Mouse (Mus musculus): ENCODE results near the gene Tmem260. TPM values are rescaled to one million over a fixed set of nuclear protein-coding genes. Genes with fewer than 3 reads are reported as not detected.
"Not testable (repeated sequence)": the region's sequence is repeated elsewhere in the genome, so short reads cannot be mapped to it uniquely, and the experiment has no call there.

Gene Tmem260
- total RNA-seq (2021) = 1 to 10 TPM; 3.3 to 4.1 TPM
- long read RNA-seq, experiment 1, full-length matches to known transcripts = 2 of 2 reads
- long read RNA-seq, experiment 1, partial matches to known transcripts = 0 of 2 reads
- long read RNA-seq, experiment 1, other reads (novel, unspliced or antisense) = 0 of 2 reads
- long read RNA-seq, experiment 2, full-length matches to known transcripts = 2 of 3 reads
- long read RNA-seq, experiment 2, partial matches to known transcripts = 0 of 3 reads
- long read RNA-seq, experiment 2, other reads (novel, unspliced or antisense) = 1 of 3 reads

- peak; percentile 91 for DNase-seq (ENCODE audit: low spot score)
Measured at GRCm38 (mm10) chr14:48445984-48446683, at the start of gene Tmem260. TSS of gene Tmem260 (plus strand) at chr14:48446124.

GRCm38 (mm10) chr14:48406086-48406485 lies 39.8 kb upstream of the Tmem260 start:
- peak; percentile 36 for DNase-seq (ENCODE audit: low spot score)

GRCm38 (mm10) chr14:48417064-48417463 lies 28.9 kb upstream of the Tmem260 start:
- DNase-seq (ENCODE audit: low spot score) = peak; percentile 30

GRCm38 (mm10) chr14:48418264-48418663 lies 27.7 kb upstream of the Tmem260 start:
- DNase-seq (ENCODE audit: low spot score) = no peak

GRCm38 (mm10) chr14:48418672-48419071 lies 27.3 kb upstream of the Tmem260 start:
- DNase-seq (ENCODE audit: low spot score) = no peak

- no peak for DNase-seq (ENCODE audit: low spot score)
Measured at GRCm38 (mm10) chr14:48421476-48421875, 24.4 kb upstream of the Tmem260 start.

- DNase-seq (ENCODE audit: low spot score) = no peak
Measured at GRCm38 (mm10) chr14:48421996-48422395, 23.9 kb upstream of the Tmem260 start.

- DNase-seq (ENCODE audit: low spot score) = no peak
Measured at GRCm38 (mm10) chr14:48422436-48422835, 23.5 kb upstream of the Tmem260 start.

- no peak for DNase-seq (ENCODE audit: low spot score)
Measured at GRCm38 (mm10) chr14:48422901-48423300, 23.0 kb upstream of the Tmem260 start.

GRCm38 (mm10) chr14:48431978-48432377 lies 13.9 kb upstream of the Tmem260 start:
- DNase-seq (ENCODE audit: low spot score) = no peak

- DNase-seq (ENCODE audit: low spot score) = no peak
Measured at GRCm38 (mm10) chr14:48443796-48444195, 2.1 kb upstream of the Tmem260 start.

GRCm38 (mm10) chr14:48451966-48452407 lies 6.1 kb downstream of the Tmem260 start:
- DNase-seq (ENCODE audit: low spot score) = no peak

GRCm38 (mm10) chr14:48453411-48453810 lies 7.5 kb downstream of the Tmem260 start:
- DNase-seq (ENCODE audit: low spot score) = no peak

- DNase-seq (ENCODE audit: low spot score) = no peak
Measured at GRCm38 (mm10) chr14:48456305-48457092, 10.6 kb downstream of the Tmem260 start.

GRCm38 (mm10) chr14:48457288-48457938 lies 11.5 kb downstream of the Tmem260 start:
- no peak for DNase-seq (ENCODE audit: low spot score)

- DNase-seq (ENCODE audit: low spot score) = peak; percentile 3
Measured at GRCm38 (mm10) chr14:48458901-48459300, 13.0 kb downstream of the Tmem260 start.

GRCm38 (mm10) chr14:48468339-48468738 lies 22.4 kb downstream of the Tmem260 start:
- no peak for DNase-seq (ENCODE audit: low spot score)

GRCm38 (mm10) chr14:48470742-48471487 lies 25.0 kb downstream of the Tmem260 start:
- DNase-seq (ENCODE audit: low spot score) = no peak

GRCm38 (mm10) chr14:48472179-48472578 lies 26.3 kb downstream of the Tmem260 start:
- no peak for DNase-seq (ENCODE audit: low spot score)

- DNase-seq (ENCODE audit: low spot score) = no peak
Measured at GRCm38 (mm10) chr14:48475370-48475769, 29.4 kb downstream of the Tmem260 start.

GRCm38 (mm10) chr14:48475834-48476233 lies 29.9 kb downstream of the Tmem260 start:
- not testable (repeated sequence) for DNase-seq (ENCODE audit: low spot score)

Measured in gastrocnemius, adult 18-20 months (tissue).